1 mouse cellular context compared by ENCODE assay signal in genomic region chr4:133583690-133584058, GRCm38 (mm10).
TF ChIP-seq lines count a peak whose summit lies in the region.

No protein-coding gene starts in this region.

TF ChIP-seq in CH12.LX, 34 proteins besides CTCF, POLR2A, EP300 and RAD21 (continued from another document):
- TF ChIP-seq NELFE (IDR thresholded peaks at IDR 0.05; ENCODE audit: low read depth, low read length) (no peak), TBP (conservative IDR thresholded peaks at IDR 0.05; ENCODE audit: low read depth, low read length) (no peak), MAZ (IDR thresholded peaks at IDR 0.05; ENCODE audit: low read depth, low read length) (no peak), PAX5 (IDR thresholded peaks at IDR 0.05; ENCODE audit: low read length) (no peak), ZC3H11A (IDR thresholded peaks at IDR 0.05; ENCODE audit: low read depth, low read length) (no peak), E2F4 (IDR thresholded peaks at IDR 0.05; ENCODE audit: insufficient replicate concordance, low read depth, low read length) (no peak), TCF12 (IDR thresholded peaks at IDR 0.05; ENCODE audit: low read depth, low read length) (no peak), SMC3 (IDR thresholded peaks at IDR 0.05; ENCODE audit: low read depth, low read length) (no peak), USF2 (conservative IDR thresholded peaks at IDR 0.05; ENCODE audit: low read depth, low read length) (no peak), POLR2AphosphoS2 (IDR thresholded peaks at IDR 0.05; ENCODE audit: low read depth, low read length) (no peak), MEF2A (IDR thresholded peaks at IDR 0.05; ENCODE audit: borderline replicate concordance, low read depth, low read length) (no peak), MXI1 (IDR thresholded peaks at IDR 0.05; ENCODE audit: low read depth, low read length) (no peak), UBTF (IDR thresholded peaks at IDR 0.05; ENCODE audit: low read depth, low read length) (no peak), BHLHE40 (IDR thresholded peaks at IDR 0.05; ENCODE audit: low read depth, low read length) (no peak), ZKSCAN1 (IDR thresholded peaks at IDR 0.05; ENCODE audit: borderline replicate concordance, low read depth, low read length) (no peak), ELF1 (IDR thresholded peaks at IDR 0.05; ENCODE audit: low read depth, low read length) (no peak), CHD1 (IDR thresholded peaks at IDR 0.05; ENCODE audit: low read depth, low read length) (no peak), NRF1 (IDR thresholded peaks at IDR 0.05; ENCODE audit: low read depth, low read length) (no peak)
